In the genomic region with DNA sequence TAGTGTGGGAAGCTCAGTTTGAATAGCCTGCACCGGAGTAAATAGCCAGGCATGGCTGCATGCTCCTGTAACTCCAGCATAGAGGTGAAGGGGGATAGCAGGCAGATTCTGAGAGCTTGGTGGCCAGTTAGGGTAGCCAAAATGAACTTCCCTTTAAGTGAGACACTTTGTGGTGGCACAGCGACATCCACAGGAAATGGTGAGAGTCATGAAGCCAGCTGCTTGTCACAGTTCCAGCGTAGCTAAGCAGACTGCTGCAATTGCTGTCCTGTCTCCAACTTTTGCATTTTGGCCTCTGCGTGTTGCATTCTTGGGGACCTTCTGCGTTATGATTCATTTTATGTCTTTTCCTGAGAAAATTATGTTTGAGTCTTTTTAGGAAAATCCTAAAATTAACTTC, we compare ENCODE assay signal across 9 mouse cellular contexts. TPM values are rescaled to one million over a fixed set of nuclear protein-coding genes. Genes with fewer than 3 reads are reported as not detected.
DNase-seq lines count a peak whose midpoint lies in the region; ATAC-seq and TF ChIP-seq lines count a peak whose summit lies in the region.
"Had no signal": no experiment of that assay in that cellular context is flagged by ENCODE, and none has a peak within 500 bp of the region (broad histone marks: within the 10 kb centered on the region; RNA-seq: fewer than 3 reads in every experiment).

No protein-coding gene starts in this region.

- H3K36me3 ChIP-seq in midbrain, postnatal 0 days (ENCODE audit: insufficient read depth, low read length) = no peaks in the 10 kb centered on the region
- H3K36me3 ChIP-seq in midbrain, embryonic 14.5 days (ENCODE audit: control insufficient read depth, insufficient read depth, low read length) = no peaks in the 10 kb centered on the region
- no peaks in the 10 kb centered on the region for H3K36me3 ChIP-seq in stomach, postnatal 0 days (ENCODE audit: control insufficient read depth, insufficient read depth, low read length)

- no peaks in the 10 kb centered on the region for H3K4me1 ChIP-seq in midbrain, postnatal 0 days (ENCODE audit: insufficient read depth, low read length)
- no peaks in the 10 kb centered on the region for H3K4me1 ChIP-seq in midbrain, embryonic 14.5 days (ENCODE audit: control insufficient read depth, insufficient read depth, low read length)
- H3K4me1 ChIP-seq in stomach, postnatal 0 days (replicated peaks; ENCODE audit: control insufficient read depth, insufficient read depth) = no peaks in the 10 kb centered on the region

- ATAC-seq in CD4-positive, CD25-positive, alpha-beta regulatory T cell, adult 4 months = no peak
- ATAC-seq in midbrain, postnatal 0 days (ENCODE audit: low FRiP score) = no peak
- ATAC-seq in midbrain, embryonic 14.5 days (ENCODE audit: low FRiP score, low TSS enrichment) = no peak
- ATAC-seq in stomach, postnatal 0 days (ENCODE audit: low FRiP score, low TSS enrichment) = no peak

- no peaks in the 10 kb centered on the region for H3K9me3 ChIP-seq in midbrain, postnatal 0 days (ENCODE audit: low read length)
- H3K9me3 ChIP-seq in midbrain, embryonic 14.5 days (ENCODE audit: control insufficient read depth, low read length) = no peaks in the 10 kb centered on the region
- H3K9me3 ChIP-seq in stomach, postnatal 0 days (ENCODE audit: control insufficient read depth, low read length) = no peaks in the 10 kb centered on the region

- peak; percentile 20 for DNase-seq in CD4-positive, CD25-positive, alpha-beta regulatory T cell, adult 2 months (ENCODE audit: low read depth, low spot score)
- DNase-seq in midbrain, postnatal 0 days (ENCODE audit: low spot score) = peak; percentile 3
- DNase-seq in midbrain, embryonic 14.5 days = no peak
- DNase-seq in gastrocnemius, postnatal 25 days = peak; percentile 54
- peak; percentile 47 to 52 for DNase-seq in layer of hippocampus, postnatal 10 days (ENCODE audit: low spot score in 2 of 2)
- no peak for DNase-seq in stomach, postnatal 0 days (ENCODE audit: low spot score)
- DNase-seq in cerebellum, adult 9-11 months = no peak

- WGBS in midbrain, postnatal 0 days = 81% methylated on average over 5 of the region's 5 CpGs
- 83% methylated on average over 5 of the region's 5 CpGs for WGBS in midbrain, embryonic 14.5 days
- 47% methylated on average over 5 of the region's 5 CpGs for WGBS in stomach, postnatal 0 days

- H3K4me3 ChIP-seq in midbrain, postnatal 0 days (ENCODE audit: low read depth, low read length) = no peak overlapping the region
- H3K4me3 ChIP-seq in midbrain, embryonic 14.5 days (replicated peaks; ENCODE audit: low read depth, low read length) = no peak overlapping the region
- no peak overlapping the region for H3K4me3 ChIP-seq in stomach, postnatal 0 days (ENCODE audit: low read depth, low read length)

- H3K27me3 ChIP-seq in midbrain, postnatal 0 days (ENCODE audit: insufficient read depth, low read length) = no peaks in the 10 kb centered on the region
- H3K27me3 ChIP-seq in midbrain, embryonic 14.5 days (ENCODE audit: control insufficient read depth, insufficient read depth, low read length) = no peaks in the 10 kb centered on the region
- no peaks in the 10 kb centered on the region; the same call in 1 of the 2 replicates for H3K27me3 ChIP-seq in stomach, postnatal 0 days (ENCODE audit: control insufficient read depth, insufficient read depth, low read length)

- no peak overlapping the region for H3K27ac ChIP-seq in midbrain, postnatal 0 days (ENCODE audit: low read depth, low read length)
- H3K27ac ChIP-seq in midbrain, embryonic 14.5 days (replicated peaks; ENCODE audit: low read depth, low read length) = no peak overlapping the region
- H3K27ac ChIP-seq in stomach, postnatal 0 days (replicated peaks) = no peak overlapping the region

- TF ChIP-seq EP300 in stomach, postnatal 0 days (optimal IDR thresholded peaks at IDR 0.05) = no peak

- no peak overlapping the region for H3K4me2 ChIP-seq in midbrain, postnatal 0 days (ENCODE audit: low read depth, low read length, poor library complexity, severe bottlenecking)
- H3K4me2 ChIP-seq in midbrain, embryonic 14.5 days (ENCODE audit: low read length) = no peak overlapping the region
- no peak overlapping the region for H3K4me2 ChIP-seq in stomach, postnatal 0 days (replicated peaks; ENCODE audit: low read depth)

- no peak overlapping the region for H3K9ac ChIP-seq in midbrain, postnatal 0 days (replicated peaks; ENCODE audit: low read length, poor library complexity, severe bottlenecking)
- no peak overlapping the region for H3K9ac ChIP-seq in midbrain, embryonic 14.5 days (replicated peaks; ENCODE audit: low read length)
- no peak overlapping the region for H3K9ac ChIP-seq in stomach, postnatal 0 days (ENCODE audit: low read length)

- no peak for TF ChIP-seq CTCF in midbrain, postnatal 0 days (IDR thresholded peaks at IDR 0.05)
- TF ChIP-seq CTCF in stomach, postnatal 0 days (IDR thresholded peaks at IDR 0.05; ENCODE audit: low read depth) = peak; percentile 63

RNA-seq across cellular contexts. Expression of gene Clec4f, which starts 39.5 kb away (rescaled TPM):
- not detected for polyA plus RNA-seq in CD4-positive, CD25-positive, alpha-beta regulatory T cell, adult 4 months (2017; shearing (Covaris generic))
- not detected in 2 replicates for total RNA-seq in midbrain, postnatal 0 days (2014; rRNA removed)
- 0.12 and 0.19 TPM in 2 replicates for polyA plus RNA-seq in midbrain, postnatal 0 days (2015; fragmentation: Nextera tagmentation; extraction: Ambion mirVana)
- polyA plus RNA-seq in midbrain, embryonic 14.5 days (2014; fragmentation: Nextera tagmentation; extraction: Ambion mirVana) = 0.25 TPM in 1 of 2 replicates, not detected in the other
- total RNA-seq in gastrocnemius, postnatal 25 days (2021) = not detected
- total RNA-seq in layer of hippocampus, postnatal 10 days (2021) = not detected
- polyA plus RNA-seq in stomach, postnatal 0 days (2015; fragmentation: Nextera tagmentation; extraction: Ambion mirVana) = 0.11 and 0.15 TPM in 2 replicates
- total RNA-seq: layer of hippocampus, adult 18-20 months had no signal

RNA-seq across cellular contexts. Expression of gene Stambp, which starts 44.0 kb away (rescaled TPM):
- polyA plus RNA-seq in CD4-positive, CD25-positive, alpha-beta regulatory T cell, adult 4 months (2017; shearing (Covaris generic)) = 10 to 100 TPM; 29.5 to 34.5 TPM
- 17.4 and 18.3 TPM in 2 replicates for total RNA-seq in midbrain, postnatal 0 days (2014; rRNA removed)
- 72.2 and 75.5 TPM in 2 replicates for polyA plus RNA-seq in midbrain, postnatal 0 days (2015; fragmentation: Nextera tagmentation; extraction: Ambion mirVana)
- 63.6 and 64.4 TPM in 2 replicates for polyA plus RNA-seq in midbrain, embryonic 14.5 days (2014; fragmentation: Nextera tagmentation; extraction: Ambion mirVana)
- total RNA-seq in gastrocnemius, postnatal 25 days (2021) = 1 to 10 TPM; 6.7 to 7.9 TPM
- total RNA-seq in layer of hippocampus, postnatal 10 days (2021) = 10 to 100 TPM; 38.7 to 39.0 TPM
- 26.4 and 26.9 TPM in 2 replicates for polyA plus RNA-seq in stomach, postnatal 0 days (2015; fragmentation: Nextera tagmentation; extraction: Ambion mirVana)

Comparison
In these comparisons a context has a peak if more than half of its experiments do, and no peak if none do; other contexts are left out.
1. DNase-seq: peak in CD4-positive, CD25-positive, alpha-beta regulatory T cell, adult 2 months (single experiment), midbrain, postnatal 0 days (single experiment), gastrocnemius, postnatal 25 days (single experiment) and layer of hippocampus, postnatal 10 days (2 of 2); none in midbrain, embryonic 14.5 days (single experiment), stomach, postnatal 0 days (single experiment) and cerebellum, adult 9-11 months (single experiment).